Mouse (Mus musculus): ENCODE data around the gene Gm45799.

Gene Gm45799

DNA sequence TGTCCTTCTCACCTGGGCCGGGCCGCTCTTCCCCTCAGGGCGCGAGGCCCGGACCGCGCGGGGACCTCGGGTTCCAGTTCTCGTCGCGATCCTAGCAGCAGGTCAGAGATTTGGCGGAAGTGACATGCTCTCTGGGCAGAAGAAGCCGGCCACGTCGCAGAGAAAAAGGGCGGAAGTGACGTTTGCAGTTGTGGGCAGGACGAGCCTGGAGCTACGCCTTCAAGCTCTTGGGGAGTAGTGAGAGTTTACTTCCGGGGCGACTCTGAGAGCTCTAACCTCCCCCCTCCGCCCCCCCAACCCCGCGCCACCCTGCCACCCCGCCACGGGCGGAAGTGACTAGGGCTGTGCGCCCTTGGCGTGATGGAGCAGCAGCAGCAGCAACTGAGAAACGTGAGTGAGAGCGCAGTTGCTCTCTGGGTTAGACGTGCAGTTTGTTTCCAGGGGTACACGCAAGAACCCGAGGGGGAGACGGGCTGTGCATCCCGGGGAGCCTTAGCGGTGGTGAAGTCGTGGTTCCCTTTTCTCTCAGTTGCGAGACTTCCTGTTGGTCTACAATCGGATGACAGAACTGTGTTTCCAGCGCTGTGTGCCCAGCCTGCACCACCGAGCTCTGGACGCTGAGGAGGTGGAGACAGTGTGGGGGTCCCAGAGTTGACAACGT is at the start of gene Gm45799, which contains the start of gene Arfip2:
Gm45799 (plus strand) TSS at position 320 of the 661 bp plus-strand sequence.
Arfip2 (minus strand) TSS at position 184 of the 661 bp plus-strand sequence.
- peak; percentile 94 for DNase-seq

DNA sequence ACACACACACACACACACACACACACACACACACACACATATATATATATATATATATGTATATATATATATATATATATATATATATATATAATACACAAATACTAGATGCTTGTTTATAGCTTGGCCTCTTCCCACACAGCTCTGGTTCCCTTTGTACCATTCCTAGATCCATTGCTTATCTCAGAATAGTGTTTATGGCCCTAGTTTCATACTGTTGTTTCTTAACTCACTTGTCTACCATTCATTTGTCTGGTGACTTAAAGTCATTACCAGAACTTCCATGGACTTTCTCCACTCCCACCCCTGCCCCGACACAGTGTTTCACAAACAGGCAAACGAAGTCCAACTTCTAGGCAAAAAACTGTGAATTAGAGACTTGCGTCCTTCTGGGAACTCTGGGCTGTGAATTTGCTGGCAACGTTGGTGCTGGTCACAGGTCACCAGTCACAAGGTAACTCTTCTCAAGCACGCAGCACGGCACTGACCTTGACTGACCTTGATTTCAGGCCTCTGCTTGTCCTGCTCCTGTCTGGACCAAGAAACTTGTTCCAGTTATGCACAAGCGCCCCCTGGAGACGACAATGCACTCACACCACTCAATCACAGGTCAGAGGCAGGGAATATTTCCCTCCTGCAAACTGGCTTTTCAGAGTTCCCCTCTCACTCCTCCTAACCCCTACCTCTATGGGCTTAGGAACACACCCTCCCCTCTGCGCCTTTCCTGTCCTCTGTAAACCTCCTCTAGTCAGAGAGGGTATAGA is 37.3 kb upstream of the Gm45799 start:
- DNase-seq: peak; percentile 70

DNA sequence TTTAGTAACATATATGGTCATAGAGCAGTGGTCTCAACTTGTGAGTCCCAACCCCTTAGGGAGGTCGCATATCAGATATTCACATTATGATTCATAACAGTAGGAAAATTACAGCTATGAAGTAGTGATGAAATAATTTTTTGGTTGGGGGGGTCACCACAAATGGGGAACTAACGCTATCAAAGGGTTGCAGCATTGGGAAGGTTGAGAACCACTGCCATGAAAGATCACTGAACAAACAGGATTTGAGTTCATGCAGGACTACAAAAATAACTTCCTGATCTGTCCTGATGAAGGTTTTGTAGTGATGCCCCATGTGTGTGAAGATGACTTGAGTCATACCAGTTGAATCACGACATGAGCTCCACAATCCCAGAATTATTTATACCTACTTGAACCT is 31.9 kb upstream of the Gm45799 start:
- DNase-seq: no peak

DNA sequence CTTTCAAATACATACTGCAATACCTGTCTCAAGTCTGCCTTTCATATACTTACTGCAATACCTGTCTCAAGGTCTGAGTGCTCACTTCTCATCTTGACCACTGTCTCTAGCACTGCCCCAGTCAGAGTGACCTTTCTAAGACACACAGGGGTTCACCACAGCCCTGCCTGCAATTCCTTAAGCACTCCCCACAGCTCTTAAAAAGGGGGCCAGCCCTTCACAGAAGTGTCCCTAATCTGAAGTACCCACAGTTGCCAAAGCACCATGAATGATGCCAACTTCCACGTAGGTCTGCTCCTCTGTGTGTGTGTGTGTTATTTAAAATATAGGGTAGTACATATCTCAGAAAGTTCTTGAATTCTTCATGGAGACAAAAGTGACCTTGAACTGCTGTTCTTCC is 28.6 kb upstream of the Gm45799 start:
- no peak for DNase-seq

DNA sequence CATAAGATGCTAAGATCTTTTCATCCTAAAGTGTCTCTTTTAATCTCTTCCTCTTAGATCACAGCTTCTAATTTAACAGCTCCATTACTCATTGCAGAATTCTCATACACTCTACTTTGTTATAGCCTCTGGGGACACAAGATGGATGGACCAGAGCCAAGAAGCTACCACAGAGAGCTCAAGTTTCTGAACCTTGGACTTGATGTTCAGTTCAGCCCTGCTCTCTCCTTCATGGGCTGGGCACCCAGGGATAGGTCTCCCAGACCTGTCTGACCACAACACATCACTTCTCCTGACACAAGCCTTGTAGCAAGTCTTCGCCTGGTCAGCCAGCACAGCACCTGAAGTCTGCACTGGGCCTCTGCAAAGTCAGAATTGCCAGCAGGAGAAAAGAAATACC is 26.0 kb upstream of the Gm45799 start:
- no peak for DNase-seq

DNA sequence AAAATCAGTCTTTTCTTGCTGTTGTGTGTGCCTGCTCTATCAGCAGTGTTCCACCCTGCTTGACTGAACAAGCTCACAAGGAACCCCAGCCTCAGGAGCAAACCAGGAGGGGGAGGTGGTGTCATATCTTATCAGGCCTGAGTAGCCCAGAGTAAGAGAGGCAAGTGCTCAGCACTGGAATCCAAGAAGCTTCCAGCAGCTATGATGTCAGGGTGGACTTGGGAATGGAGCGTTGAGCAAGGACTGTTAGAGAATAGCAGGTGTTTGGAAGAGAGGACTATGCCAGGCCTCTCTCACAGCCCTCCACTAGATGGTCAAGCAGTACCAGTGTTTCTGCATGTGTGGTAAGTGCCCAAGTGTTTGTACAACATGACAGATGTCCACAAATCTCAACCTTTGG is 24.6 kb upstream of the Gm45799 start:
- DNase-seq: no peak

DNA sequence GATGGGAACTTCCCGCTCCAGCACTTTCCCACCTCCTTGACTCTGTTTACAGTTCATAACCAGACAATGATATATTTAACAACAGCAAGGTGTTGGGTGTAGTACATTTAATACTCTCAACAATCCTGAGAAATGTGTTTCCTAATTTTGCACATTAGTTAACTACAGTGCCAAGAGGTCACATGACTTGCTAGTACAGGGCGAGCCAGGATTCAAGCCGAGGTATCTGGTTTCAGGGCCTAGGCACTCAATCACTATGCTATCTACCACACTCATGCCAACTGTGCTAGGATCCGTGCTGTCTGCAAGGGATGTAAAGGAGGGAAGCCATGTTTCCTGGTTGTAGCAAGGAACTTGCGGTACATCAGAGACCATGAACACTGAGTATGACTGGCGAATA is 23.8 kb upstream of the Gm45799 start:
- DNase-seq: no peak

DNA sequence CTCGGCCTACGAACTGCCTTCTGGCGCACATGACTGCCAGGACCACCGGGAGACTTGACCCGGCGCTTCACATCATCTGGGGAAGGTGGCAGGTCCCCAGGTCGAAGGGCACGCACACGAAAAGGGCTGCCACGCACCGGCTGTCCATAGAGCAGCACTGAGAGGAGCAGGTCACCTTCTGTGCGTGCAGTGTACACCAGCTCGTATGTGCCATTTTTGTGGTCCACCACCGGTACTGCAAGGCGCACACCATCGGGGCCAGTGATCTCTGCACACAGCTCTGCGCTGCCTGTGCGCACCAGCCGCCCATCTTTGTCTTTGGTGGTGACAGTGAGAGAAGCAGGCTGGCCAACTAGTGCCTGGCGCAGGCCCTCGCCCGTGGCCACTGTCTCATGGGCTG is 22.5 kb upstream of the Gm45799 start:
- no peak for DNase-seq

DNA sequence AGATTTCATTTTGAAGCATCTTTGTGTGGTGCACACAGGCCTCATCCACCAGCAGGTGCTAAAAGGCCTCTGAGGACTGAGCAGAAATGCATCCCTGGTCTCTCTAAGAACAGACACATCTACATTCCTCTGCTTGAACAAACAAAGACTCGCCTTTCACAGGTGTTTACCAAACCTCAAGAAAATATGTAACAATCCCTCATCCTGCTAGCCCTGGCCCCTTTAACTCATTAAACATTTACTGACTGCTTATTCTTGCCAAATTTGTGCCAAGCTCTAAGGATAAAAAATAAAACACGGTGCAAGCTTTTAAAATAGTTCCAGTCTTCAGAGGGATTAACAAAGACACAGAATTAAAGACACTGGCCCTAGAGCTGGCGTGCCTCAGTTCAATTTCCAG is 20.7 kb upstream of the Gm45799 start:
- no peak for DNase-seq

DNA sequence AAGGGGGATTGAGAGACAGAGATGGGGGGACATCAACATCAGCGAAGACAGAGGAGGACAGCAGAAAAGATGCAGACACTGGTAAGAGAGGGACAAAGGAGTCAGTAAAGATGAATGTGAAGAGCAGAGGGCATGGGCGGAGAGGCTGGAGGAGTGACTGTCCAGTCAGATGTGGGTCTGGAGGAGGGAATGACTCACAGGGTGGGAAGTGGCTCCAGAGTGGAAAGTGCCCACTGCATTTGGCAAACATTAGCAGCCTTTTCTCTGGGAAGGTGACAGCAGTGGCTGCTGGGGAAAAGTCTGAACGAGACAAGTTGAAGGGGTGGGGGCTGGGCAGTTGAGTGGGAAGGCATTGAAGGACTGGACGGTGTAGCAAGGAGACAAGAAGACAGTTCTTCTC is 19.3 kb upstream of the Gm45799 start:
- no peak for DNase-seq

DNA sequence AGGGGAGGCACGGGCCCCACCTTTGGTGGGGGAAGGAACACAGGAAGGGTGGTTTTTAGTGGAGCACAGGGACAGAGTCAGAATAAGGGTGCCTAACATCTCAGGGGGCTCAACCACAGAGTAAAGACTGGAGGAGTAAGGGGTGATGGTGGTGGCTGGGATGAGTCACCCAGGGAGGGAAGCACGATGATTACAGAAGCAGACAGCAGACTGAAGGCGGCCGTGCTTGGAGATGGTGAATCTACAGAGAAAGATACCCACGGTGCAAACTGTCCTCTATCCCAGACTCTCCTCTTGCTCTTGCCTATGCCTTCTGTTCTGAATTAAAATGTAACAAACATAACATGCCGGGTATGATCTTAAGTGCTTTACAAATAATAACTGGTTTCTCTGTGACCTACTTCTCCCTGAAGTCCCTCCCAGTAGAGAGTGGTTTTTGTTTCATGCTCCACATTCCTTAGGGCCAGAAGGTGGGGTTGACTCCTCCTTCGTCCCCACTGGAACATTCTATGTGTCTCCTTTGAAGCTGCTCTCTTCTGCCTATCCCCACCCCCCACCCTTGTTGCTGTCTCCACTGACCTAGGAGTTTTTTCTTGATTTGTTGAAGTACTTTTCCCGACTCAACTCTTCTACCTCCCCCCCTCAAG is 18.6 kb upstream of the Gm45799 start:
- no peak for DNase-seq

DNA sequence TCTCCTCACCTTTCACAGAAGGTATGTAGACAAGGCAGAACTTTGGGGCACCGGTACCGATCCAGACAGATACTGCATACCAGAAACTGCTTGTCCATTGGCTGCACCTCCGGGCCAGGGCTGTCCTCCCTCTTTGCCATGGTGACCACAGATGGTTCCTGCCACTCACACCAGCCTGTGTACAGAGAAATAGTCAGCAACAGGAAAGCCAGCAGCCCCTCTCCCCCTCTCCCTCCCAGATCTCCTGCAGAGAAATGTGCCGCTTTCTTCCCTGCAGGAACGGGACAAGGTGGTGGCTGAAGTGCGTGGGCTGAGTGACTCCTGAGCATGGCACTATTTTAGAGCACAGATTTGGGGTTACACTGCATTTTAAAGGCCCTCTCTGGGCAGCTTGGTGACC is 15.0 kb upstream of the Gm45799 start:
- peak; percentile 69 for DNase-seq

DNA sequence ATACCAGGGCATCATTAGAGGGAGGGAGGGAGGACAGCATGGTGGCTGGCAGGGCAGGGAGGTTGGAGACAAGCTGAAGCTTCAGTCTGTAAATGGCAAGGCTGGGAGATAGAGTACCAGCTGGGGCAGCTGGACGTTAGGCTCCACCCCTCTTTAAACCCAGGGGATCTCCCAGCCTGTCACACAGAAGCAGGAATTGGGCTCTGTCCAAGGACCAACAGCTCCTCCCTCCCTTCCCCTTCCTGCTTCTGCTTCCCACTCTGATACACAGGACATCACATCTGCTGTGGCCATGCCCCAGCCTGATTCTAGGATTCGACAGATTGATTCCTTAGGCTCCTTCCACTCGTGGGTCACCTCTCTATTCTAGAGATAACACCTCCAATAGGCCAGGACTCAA is 11.7 kb upstream of the Gm45799 start:
- no peak for DNase-seq

DNA sequence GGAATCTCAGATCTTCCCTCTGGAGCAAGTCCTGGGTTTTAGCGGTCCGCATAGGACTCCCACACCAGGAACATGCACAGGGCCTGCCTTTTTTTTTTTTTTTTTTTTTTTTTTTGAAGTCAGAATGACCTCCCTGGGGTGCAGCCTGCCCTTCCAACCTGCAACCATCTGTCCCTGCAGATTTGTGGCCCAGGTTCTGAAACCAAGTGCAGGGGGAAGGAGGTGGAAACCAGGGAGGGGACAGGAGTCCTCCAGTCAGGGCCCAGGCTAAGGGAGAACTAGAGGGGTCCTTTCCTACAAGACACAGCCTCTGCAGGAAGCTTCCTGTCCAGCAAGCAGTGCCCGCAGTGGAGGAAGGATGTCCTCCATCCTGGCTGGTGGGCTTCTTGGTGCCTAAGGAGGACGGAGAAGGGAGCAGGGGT is 7.8 kb upstream of the Gm45799 start:
- peak; percentile 73 for DNase-seq

DNA sequence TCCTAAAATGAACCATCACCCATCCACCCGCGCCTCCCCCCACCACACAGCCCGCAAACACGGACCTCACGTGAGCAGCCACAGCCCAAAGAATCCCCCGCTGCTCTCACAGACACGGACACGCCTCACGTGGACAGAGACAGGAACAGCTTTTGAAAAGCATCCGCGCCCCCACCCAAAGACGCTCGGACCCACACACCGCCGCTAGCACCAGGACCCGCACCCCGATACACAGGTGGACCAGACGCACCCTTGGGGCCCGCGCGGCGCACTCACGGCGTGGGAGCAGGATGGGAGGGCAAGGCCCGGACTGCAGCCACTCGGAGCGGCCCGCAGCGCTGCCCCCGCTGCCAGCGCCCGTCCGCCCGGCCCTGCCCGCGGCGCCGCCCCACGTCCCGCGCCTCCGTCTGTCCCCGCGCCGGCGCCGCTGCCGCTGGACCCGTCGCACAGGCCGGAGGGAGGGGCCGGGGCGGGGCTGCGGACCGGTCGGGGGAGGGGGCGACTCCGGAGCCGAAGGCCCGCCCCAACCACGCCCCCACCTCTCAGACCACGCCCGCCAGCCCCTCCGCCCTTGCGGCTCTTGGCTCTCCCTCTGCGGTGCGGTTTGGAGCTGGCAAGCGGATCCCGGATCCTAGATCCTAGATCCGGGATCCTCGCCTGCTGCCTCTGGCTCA is 7.1 kb upstream of the Gm45799 start, which contains the start of gene Trim3:
Trim3 (minus strand) TSS at position 445 of the 674 bp plus-strand sequence.
- DNase-seq: peak; percentile 90

DNA sequence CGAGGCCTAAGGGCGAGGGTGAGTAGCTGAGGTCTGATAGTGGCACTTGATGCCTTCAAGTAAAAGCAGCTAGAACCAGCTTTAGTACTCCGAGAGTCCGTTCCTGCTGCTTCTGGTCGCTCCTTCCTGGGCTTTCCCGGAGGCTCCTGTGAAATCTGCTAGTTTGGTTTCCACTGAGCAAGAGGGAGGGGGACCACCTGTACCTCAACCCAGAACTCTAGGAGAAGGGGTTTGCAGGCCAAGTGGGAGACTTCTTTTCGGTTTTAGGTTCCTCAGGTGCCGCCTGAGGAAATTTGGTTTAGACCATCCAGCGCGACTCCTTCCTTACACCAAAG is 6.6 kb upstream of the Gm45799 start:
- no peak for DNase-seq

DNA sequence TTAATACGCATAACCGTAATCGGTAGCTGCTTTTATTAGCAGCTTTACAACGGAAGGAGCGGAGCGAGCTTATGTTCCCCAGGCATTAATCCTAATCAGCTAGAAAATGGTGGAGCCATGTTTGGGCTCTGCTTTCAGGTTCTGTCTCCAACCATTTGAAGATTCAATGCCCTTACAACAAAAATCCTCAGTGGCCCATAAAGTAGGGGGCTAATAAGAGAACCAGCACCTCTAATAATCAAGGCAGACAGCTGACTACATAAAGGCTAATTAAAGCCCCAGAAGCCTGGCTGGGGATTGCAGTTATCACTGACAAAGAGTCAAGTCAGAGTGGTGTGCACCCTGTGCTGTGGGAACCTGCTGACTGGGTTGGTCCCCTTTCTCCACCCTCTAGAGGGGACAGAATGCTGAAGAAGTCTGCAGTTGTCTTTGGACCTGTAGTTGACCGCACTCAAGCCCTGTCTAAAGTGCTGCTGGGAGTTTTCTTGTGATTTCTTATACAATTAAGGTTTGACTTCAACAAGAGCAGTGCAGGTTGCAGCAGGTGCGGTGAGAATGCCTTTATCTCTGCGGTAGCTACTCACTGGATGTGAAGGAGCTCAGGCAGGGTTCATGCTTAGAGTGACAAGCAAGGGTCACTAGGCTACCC is 6.0 kb upstream of the Gm45799 start:
- DNase-seq: no peak

DNA sequence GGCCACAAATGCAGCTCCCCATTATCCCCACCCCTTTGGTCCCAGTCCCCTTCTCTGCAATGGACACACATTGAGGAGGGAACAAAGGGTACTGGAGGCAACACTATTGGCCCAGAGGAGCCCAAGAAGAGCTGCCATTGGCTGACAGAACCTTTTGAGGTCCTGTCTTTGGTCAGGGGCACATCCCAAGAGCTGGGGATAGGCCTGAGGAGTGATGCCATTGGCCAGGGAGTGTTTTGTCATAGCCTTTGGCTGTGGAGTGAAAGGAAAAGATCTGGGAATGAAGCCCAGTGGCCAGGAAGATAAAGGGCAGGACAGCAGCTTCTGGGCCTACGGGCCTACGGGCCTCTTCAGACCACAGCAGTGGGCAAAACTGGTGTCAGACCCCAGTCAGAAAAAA is 4.6 kb upstream of the Gm45799 start:
- no peak for DNase-seq

DNA sequence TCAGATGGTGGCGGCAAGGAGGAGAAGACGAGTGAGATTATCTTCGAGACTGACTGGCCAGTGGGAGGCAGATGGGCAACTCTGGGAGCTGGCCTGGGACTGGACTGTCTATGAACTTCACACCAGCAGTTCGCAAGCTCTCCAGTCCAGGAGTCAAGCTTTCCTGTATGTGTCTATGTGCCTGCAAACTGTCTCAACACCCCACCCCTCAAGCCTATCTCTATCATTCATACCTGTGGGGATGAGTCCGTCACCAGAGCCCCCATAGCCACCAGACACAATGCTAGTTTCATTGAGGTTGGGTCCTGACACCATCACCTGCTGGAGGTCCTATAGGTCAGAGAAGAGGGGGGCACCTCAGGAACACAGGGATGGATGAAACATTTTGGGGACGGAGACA is 1.6 kb upstream of the Gm45799 start:
- DNase-seq: no peak

DNA sequence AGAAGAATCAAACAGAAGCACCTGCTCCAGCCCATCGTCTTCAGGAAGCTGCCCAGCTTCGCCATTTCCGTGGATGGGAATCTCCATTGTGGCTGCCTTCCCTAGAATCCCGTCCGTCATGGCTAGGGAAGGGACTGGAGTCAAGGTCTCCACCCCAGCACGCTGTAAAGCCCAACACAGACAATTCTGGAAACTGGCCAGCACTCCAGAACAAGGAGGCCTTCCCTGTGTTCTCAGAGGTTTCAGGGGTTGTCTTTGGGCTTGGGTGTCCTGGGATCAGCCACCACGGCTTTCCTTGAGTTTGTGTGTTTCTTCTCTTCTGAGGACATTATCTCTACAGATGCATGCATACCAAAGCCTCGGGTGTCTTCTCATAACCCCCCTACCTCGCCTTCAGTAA is 1.0 kb upstream of the Gm45799 start:
- no peak for DNase-seq

DNA sequence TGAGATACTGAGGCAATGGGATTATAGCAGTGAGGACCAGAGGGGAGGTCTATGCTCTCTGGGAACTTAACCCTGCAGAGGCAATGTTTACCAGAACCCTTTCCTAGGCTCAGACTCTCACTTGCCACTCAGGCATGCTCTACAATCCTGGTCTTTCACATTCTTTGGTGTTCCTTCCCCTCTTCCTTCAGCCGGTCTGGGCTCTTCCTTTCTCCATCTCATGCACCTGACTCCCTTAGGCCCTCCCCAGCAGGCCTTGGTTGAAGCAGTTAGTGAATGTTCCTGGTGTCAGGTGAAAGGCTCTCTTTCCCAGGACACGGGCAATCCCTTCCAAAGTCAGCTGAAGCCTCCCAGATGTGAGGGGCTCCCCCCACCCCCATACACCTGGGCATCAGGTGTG is 596 bp upstream of the Gm45799 start, which contains the start of gene Timm10b:
Timm10b (plus strand) TSS at position 301 of the 400 bp plus-strand sequence.
- DNase-seq: no peak

DNA sequence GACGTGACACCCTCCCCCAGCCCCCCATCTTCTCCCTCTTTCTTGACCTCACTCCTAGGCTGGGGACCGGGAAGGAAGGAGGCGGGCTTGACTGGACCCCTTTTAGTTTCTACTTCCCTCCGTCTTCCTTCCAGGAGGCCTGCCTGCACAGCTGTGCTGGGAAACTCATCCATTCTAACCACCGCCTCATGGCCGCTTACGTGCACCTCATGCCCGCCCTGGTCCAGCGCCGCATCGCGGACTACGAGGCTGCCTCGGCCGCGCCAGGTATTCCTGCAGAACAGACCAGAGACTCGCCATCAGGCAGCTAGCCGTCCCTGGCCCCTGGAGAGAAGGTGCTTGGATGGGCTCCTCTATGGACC is 523 bp downstream of the Gm45799 start:
- DNase-seq: peak; percentile 57

DNA sequence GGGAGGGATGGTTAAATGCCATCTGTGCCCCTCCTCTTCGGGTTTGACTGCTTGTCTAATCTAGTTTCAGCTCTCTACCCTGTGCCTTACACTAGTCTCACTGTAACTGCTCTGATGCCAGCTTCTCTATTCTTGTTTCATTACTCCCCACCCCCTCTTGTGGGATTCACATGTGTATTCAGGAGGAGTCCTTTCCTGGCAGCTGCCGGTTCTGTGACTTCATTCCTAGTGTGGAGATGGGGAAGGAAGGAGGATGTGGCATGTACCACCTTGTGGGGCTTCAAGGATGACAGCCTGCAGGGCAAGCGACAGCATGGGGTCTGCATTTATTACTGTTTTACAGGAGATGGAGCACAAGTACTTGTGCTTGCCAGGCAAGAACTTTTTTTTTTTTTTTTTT is 1.6 kb downstream of the Gm45799 start:
- no peak for DNase-seq
